In the genomic region with DNA sequence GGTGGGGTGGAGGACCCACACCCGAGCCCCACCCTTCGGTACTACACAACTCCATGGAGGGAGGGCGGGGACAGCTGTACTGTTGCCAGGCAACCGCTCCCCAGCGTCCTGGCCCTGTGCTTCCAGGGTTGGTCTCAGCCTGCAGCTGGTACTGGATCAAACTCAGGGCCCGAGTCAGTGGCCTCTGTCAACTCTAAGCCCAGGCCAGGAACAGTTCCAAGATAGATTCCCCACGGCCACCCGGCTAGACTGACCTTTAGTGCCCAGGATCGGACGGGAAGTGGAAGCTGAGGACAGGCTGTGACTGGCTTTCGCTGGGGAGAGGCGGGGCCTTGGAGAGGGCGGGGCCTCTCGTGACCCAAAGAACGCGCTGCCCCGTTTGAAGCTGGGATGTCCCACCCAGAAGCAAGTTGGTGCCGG, we compare ENCODE assay signal across 8 mouse cellular contexts. TPM values are rescaled to one million over a fixed set of nuclear protein-coding genes. Genes with fewer than 3 reads are reported as not detected.
DNase-seq lines count a peak whose midpoint lies in the region; ATAC-seq and TF ChIP-seq lines count a peak whose summit lies in the region.

A gene (minus strand): TSS at position 334 of the 420 bp plus-strand sequence.

- H3K9ac ChIP-seq in intestine, postnatal 0 days (ENCODE audit: low read depth, low read length) = peak within 1 kb of the TSS; percentile 28; the same call in 1 of the 2 replicates
- peak within 1 kb of the TSS; percentile 67 for H3K9ac ChIP-seq in limb, embryonic 13.5 days
- peak within 1 kb of the TSS; percentile 55 for H3K9ac ChIP-seq in midbrain, embryonic 13.5 days (replicated peaks)

- H3K9me3 ChIP-seq in intestine, postnatal 0 days (ENCODE audit: control insufficient read depth) = no peaks in the 10 kb centered on the region
- no peaks in the 10 kb centered on the region for H3K9me3 ChIP-seq in limb, embryonic 13.5 days
- H3K9me3 ChIP-seq in midbrain, embryonic 13.5 days = no peaks in the 10 kb centered on the region

- no peak for TF ChIP-seq POLR2A in spleen, adult 2 months (IDR thresholded peaks at IDR 0.05; ENCODE audit: low read depth, low read length)

- under 1% methylated on average over 17 of the region's 18 CpGs for WGBS in intestine, postnatal 0 days
- WGBS in limb, embryonic 13.5 days = under 1% methylated on average over 18 of the region's 18 CpGs
- WGBS in midbrain, embryonic 13.5 days = under 1% methylated on average over 18 of the region's 18 CpGs
- WGBS in spleen, adult 2 months = 4% methylated on average over 18 of the region's 18 CpGs

- H3K27ac ChIP-seq in intestine, postnatal 0 days (ENCODE audit: low read depth, low read length) = no peak within 1 kb of the TSS
- no peak within 1 kb of the TSS for H3K27ac ChIP-seq in limb, embryonic 13.5 days
- H3K27ac ChIP-seq in midbrain, embryonic 13.5 days = no peak within 1 kb of the TSS
- H3K27ac ChIP-seq in spleen, adult 2 months (ENCODE audit: insufficient read depth, low read length) = no peak within 1 kb of the TSS

- peak; percentile 48 for ATAC-seq in frontal cortex, adult (ENCODE audit: low TSS enrichment)
- peak; percentile 83 for ATAC-seq in granulocyte monocyte progenitor cell, adult 5-6 weeks (replicated peaks; ENCODE audit: poor library complexity, severe bottlenecking)
- peak; percentile 76 for ATAC-seq in intestine, postnatal 0 days
- ATAC-seq in limb, embryonic 13.5 days (ENCODE audit: low FRiP score, low read depth) = peak; percentile 90
- peak; percentile 88 for ATAC-seq in midbrain, embryonic 13.5 days

- no peak for DNase-seq in frontal cortex, postnatal 25 days (ENCODE audit: low spot score in 2 of 2)
- DNase-seq in embryo, embryonic 10.5 days (ENCODE audit: low spot score) = peak; percentile 90
- peak in 1 of 2 experiments; percentile 25 for DNase-seq in spleen, adult 2 months (ENCODE audit: low read depth in 1 of 2, low spot score in 2 of 2)

- H3K4me2 ChIP-seq in intestine, postnatal 0 days (replicated peaks; ENCODE audit: low read depth) = peak within 1 kb of the TSS; percentile 84
- H3K4me2 ChIP-seq in limb, embryonic 13.5 days (replicated peaks) = peak within 1 kb of the TSS; percentile 88
- H3K4me2 ChIP-seq in midbrain, embryonic 13.5 days (replicated peaks) = peak within 1 kb of the TSS; percentile 69

- no peaks in the 10 kb centered on the region for H3K4me1 ChIP-seq in intestine, postnatal 0 days (replicated peaks; ENCODE audit: control insufficient read depth, insufficient read depth, low read length)
- H3K4me1 ChIP-seq in limb, embryonic 13.5 days = peaks cover 33% of the 10 kb centered on the region
- H3K4me1 ChIP-seq in midbrain, embryonic 13.5 days (replicated peaks) = peaks cover 16% of the 10 kb centered on the region
- no peaks in the 10 kb centered on the region for H3K4me1 ChIP-seq in spleen, adult 2 months (ENCODE audit: control insufficient read depth, insufficient read depth, insufficient read length)

- no peak for TF ChIP-seq CTCF in intestine, postnatal 0 days (IDR thresholded peaks at IDR 0.05; ENCODE audit: low read depth)
- no peak for TF ChIP-seq CTCF in spleen, adult 2 months (IDR thresholded peaks at IDR 0.05; ENCODE audit: extremely low read depth, insufficient read depth, insufficient read length, insufficient replicate concordance)

- H3K4me3 ChIP-seq in intestine, postnatal 0 days (ENCODE audit: low read depth, low read length) = peak within 1 kb of the TSS; percentile 61
- H3K4me3 ChIP-seq in limb, embryonic 13.5 days = peak within 1 kb of the TSS; percentile 55
- H3K4me3 ChIP-seq in midbrain, embryonic 13.5 days (replicated peaks) = peak within 1 kb of the TSS; percentile 47
- peak within 1 kb of the TSS; percentile 61 for H3K4me3 ChIP-seq in spleen, adult 2 months (ENCODE audit: extremely low read depth, insufficient read depth, insufficient read length)

- H3K36me3 ChIP-seq in intestine, postnatal 0 days (ENCODE audit: control insufficient read depth, insufficient read depth) = no peaks in the 10 kb centered on the region
- H3K36me3 ChIP-seq in limb, embryonic 13.5 days = no peaks in the 10 kb centered on the region
- H3K36me3 ChIP-seq in midbrain, embryonic 13.5 days = no peaks in the 10 kb centered on the region
- no peaks in the 10 kb centered on the region for H3K36me3 ChIP-seq in spleen, adult 2 months (ENCODE audit: control insufficient read depth, insufficient read depth, low read length)

- H3K27me3 ChIP-seq in intestine, postnatal 0 days (replicated peaks; ENCODE audit: control insufficient read depth, insufficient read depth, low read length) = 0 out of 2 replicates have a peak, but pooled peaks cover 2% of the 10 kb centered on the region
- peaks cover 8% of the 10 kb centered on the region; the same call in 1 of the 2 replicates for H3K27me3 ChIP-seq in limb, embryonic 13.5 days
- H3K27me3 ChIP-seq in midbrain, embryonic 13.5 days = peaks cover 8% of the 10 kb centered on the region; the same call in 1 of the 2 replicates
- no peaks in the 10 kb centered on the region for H3K27me3 ChIP-seq in spleen, adult 2 months (ENCODE audit: control insufficient read depth, insufficient read depth, low read length)

RNA-seq across cellular contexts. Expression of the gene that starts here (rescaled TPM):
- 1.3 and 2.2 TPM in 2 replicates for total RNA-seq in granulocyte monocyte progenitor cell, adult 5-6 weeks (2014; fragmentation: Nextera tagmentation)
- 0.77 and 3.0 TPM in 2 replicates for total RNA-seq in granulocyte monocyte progenitor cell, adult 5-6 weeks (2017)
- polyA plus RNA-seq in intestine, postnatal 0 days (2015; fragmentation: Nextera tagmentation; extraction: Ambion mirVana) = 0.47 and 0.93 TPM in 2 replicates
- polyA plus RNA-seq in limb, embryonic 13.5 days (2015; fragmentation: Nextera tagmentation; extraction: Ambion mirVana) = 1.2 and 1.4 TPM in 2 replicates
- 1.8 and 1.9 TPM in 2 replicates for polyA plus RNA-seq in midbrain, embryonic 13.5 days (2015; fragmentation: Nextera tagmentation; extraction: Ambion mirVana)
- 0.33 and 0.34 TPM in 2 replicates for polyA plus RNA-seq in spleen, adult 2 months (2012; rRNA removed)

Comparison
In these comparisons a context has a peak if more than half of its experiments do, and no peak if none do; other contexts are left out.
1. Peak in ATAC-seq, H3K4me3 ChIP-seq, H3K9ac ChIP-seq and H3K4me2 ChIP-seq in intestine, postnatal 0 days; RNA of the gene not detected or under 1 TPM.